Mouse (Mus musculus) midbrain, embryonic 15.5 days (tissue): Measurements from ENCODE around the gene Ttc1. TPM values are rescaled to one million over a fixed set of nuclear protein-coding genes. Genes with fewer than 3 reads are reported as not detected.

Experiments
- ATAC-seq: fragments of 200-750 bp; cut with Nextera tagmentation; replicated peaks from 2 replicates; pipeline ENCODE4 v1.8.0; 2017; ENCODE audit warnings: moderate TSS enrichment
- H3K27ac ChIP-seq: fragments of 300-500 bp; sonication (generic); 2 replicates; pipeline ENCODE4 v1.5.1; 2015; ENCODE audit warnings: mild to moderate bottlenecking, inconsistent platforms
- H3K27me3 ChIP-seq: fragments of 300-500 bp; sonication (generic); replicated peaks from 2 replicates; pipeline ENCODE4 v1.6.1; 2015; ENCODE audit warnings: inconsistent platforms
- H3K36me3 ChIP-seq: fragments of 300-500 bp; sonication (generic); replicated peaks from 2 replicates; pipeline ENCODE4 v1.6.1; 2015; ENCODE audit warnings: inconsistent platforms
- H3K4me1 ChIP-seq: fragments of 300-500 bp; sonication (generic); 2 replicates; pipeline ENCODE4 v1.6.1; 2015; ENCODE audit warnings: inconsistent platforms
- H3K4me2 ChIP-seq: fragments of 300-500 bp; sonication (generic); 2 replicates; pipeline ENCODE4 v1.6.1; 2015; ENCODE audit warnings: inconsistent platforms, mild to moderate bottlenecking, moderate library complexity
- H3K4me3 ChIP-seq: fragments of 300-500 bp; sonication (generic); 2 replicates; pipeline ENCODE4 v1.5.1; 2015; ENCODE audit warnings: mild to moderate bottlenecking, inconsistent platforms
- H3K9ac ChIP-seq: fragments of 300-500 bp; sonication (generic); 2 replicates; pipeline ENCODE4 v1.6.1; 2015; ENCODE audit warnings: mild to moderate bottlenecking, inconsistent platforms
- H3K9me3 ChIP-seq: fragments of 300-500 bp; sonication (generic); 2 replicates; pipeline ENCODE4 v1.6.1; 2016; ENCODE audit warnings: inconsistent platforms
- WGBS: fragments of 180-500 bp; shearing (Covaris S2); methylation state at CpG from one replicate; pipeline ENCODE4 v1.1.7; 2015; ENCODE audit warnings: mixed read lengths; 5-methylcytosine and 5-hydroxymethylcytosine counted together
- polyA plus RNA-seq: library from polyadenylated mRNA; unstranded; fragments of >200 nt; fragmentation: Nextera tagmentation; extraction: Ambion mirVana; gene quantifications from 2 replicates; pipeline ENCODE4 v1.2.1, GENCODE M21; 2015

Gene Ttc1
- polyA plus RNA-seq: 73.8 and 77.8 TPM in 2 replicates

GRCm38 (mm10) chr11:43747233-43748226 is at the start of gene Ttc1:
Gene Ttc1, minus strand, starts transcription at chr11:43748008.
- H3K36me3 ChIP-seq: peaks cover 16% of the 10 kb centered on the region
- WGBS: 4% methylated on average over 47 of the region's 47 CpGs
- H3K4me2 ChIP-seq: peak within 1 kb of the TSS; percentile 66
- peak within 1 kb of the TSS; percentile 77 for H3K4me3 ChIP-seq
- peak within 1 kb of the TSS; percentile 70 for H3K9ac ChIP-seq
- no peaks in the 10 kb centered on the region for H3K9me3 ChIP-seq
- H3K27ac ChIP-seq: peak within 1 kb of the TSS; percentile 68
- peaks cover 12% of the 10 kb centered on the region for H3K4me1 ChIP-seq
- peak; percentile 99 for ATAC-seq
- no peaks in the 10 kb centered on the region for H3K27me3 ChIP-seq

GRCm38 (mm10) chr11:43795992-43796391 is 48.2 kb upstream of the Ttc1 start:
- ATAC-seq: no peak
- Histone ChIP-seq H3K27me3 (no peaks in the 10 kb centered on the region), H3K36me3 (no peaks in the 10 kb centered on the region), H3K4me2 (no peak overlapping the region), H3K4me1 (no peaks in the 10 kb centered on the region), H3K9me3 (no peaks in the 10 kb centered on the region), H3K4me3 (no peak overlapping the region), H3K9ac (no peak overlapping the region), H3K27ac (no peak overlapping the region)
- 77% methylated on average over 8 of the region's 8 CpGs for WGBS

GRCm38 (mm10) chr11:43790446-43790845 is 42.6 kb upstream of the Ttc1 start:
- H3K27me3 ChIP-seq: no peaks in the 10 kb centered on the region
- no peaks in the 10 kb centered on the region for H3K4me1 ChIP-seq
- WGBS: 91% methylated on average over 6 of the region's 6 CpGs
- no peak overlapping the region for H3K9ac ChIP-seq
- H3K4me2 ChIP-seq: no peak overlapping the region
- no peaks in the 10 kb centered on the region for H3K36me3 ChIP-seq
- H3K4me3 ChIP-seq: no peak overlapping the region
- no peak for ATAC-seq
- H3K9me3 ChIP-seq: no peaks in the 10 kb centered on the region
- H3K27ac ChIP-seq: no peak overlapping the region

- Histone ChIP-seq H3K27ac (no peak overlapping the region), H3K36me3 (no peaks in the 10 kb centered on the region), H3K4me1 (no peaks in the 10 kb centered on the region), H3K4me2 (no peak overlapping the region), H3K9me3 (no peaks in the 10 kb centered on the region), H3K9ac (no peak overlapping the region), H3K4me3 (no peak overlapping the region), H3K27me3 (no peaks in the 10 kb centered on the region)
- WGBS: 11% methylated on average over 2 of the region's 2 CpGs
- ATAC-seq: peak; percentile 63
These were observed 36.0 kb upstream of the Ttc1 start for GRCm38 (mm10) chr11:43783772-43784171.

- Histone ChIP-seq H3K27me3 (no peaks in the 10 kb centered on the region), H3K36me3 (no peaks in the 10 kb centered on the region), H3K4me1 (no peaks in the 10 kb centered on the region), H3K4me2 (no peak overlapping the region), H3K9me3 (no peaks in the 10 kb centered on the region), H3K27ac (no peak overlapping the region), H3K9ac (no peak overlapping the region), H3K4me3 (no peak overlapping the region)
- 74% methylated on average over 5 of the region's 5 CpGs for WGBS
- no peak for ATAC-seq
These were observed 35.3 kb upstream of the Ttc1 start for GRCm38 (mm10) chr11:43783106-43783505.

GRCm38 (mm10) chr11:43779551-43779950 is 31.7 kb upstream of the Ttc1 start:
- no peaks in the 10 kb centered on the region for H3K9me3 ChIP-seq
- no peak overlapping the region for H3K27ac ChIP-seq
- ATAC-seq: no peak
- H3K4me1 ChIP-seq: peaks cover 6% of the 10 kb centered on the region
- WGBS: 77% methylated on average over 5 of the region's 5 CpGs
- H3K4me3 ChIP-seq: no peak overlapping the region
- H3K4me2 ChIP-seq: no peak overlapping the region
- H3K27me3 ChIP-seq: peaks cover 13% of the 10 kb centered on the region; the same call in 1 of the 2 replicates
- H3K9ac ChIP-seq: no peak overlapping the region
- H3K36me3 ChIP-seq: no peaks in the 10 kb centered on the region

- no peaks in the 10 kb centered on the region for H3K9me3 ChIP-seq
- ATAC-seq: peak; percentile 39; the same call in 1 of the 2 replicates
- H3K4me1 ChIP-seq: peaks cover 6% of the 10 kb centered on the region
- H3K27ac ChIP-seq: no peak overlapping the region
- peaks cover 13% of the 10 kb centered on the region; the same call in 1 of the 2 replicates for H3K27me3 ChIP-seq
- H3K9ac ChIP-seq: peak overlapping the region; percentile 30; the same call in 1 of the 2 replicates
- H3K36me3 ChIP-seq: no peaks in the 10 kb centered on the region
- 18% methylated on average over 8 of the region's 8 CpGs for WGBS
- H3K4me3 ChIP-seq: peak overlapping the region; percentile 42
- peak overlapping the region; percentile 64 for H3K4me2 ChIP-seq
These were observed 28.5 kb upstream of the Ttc1 start for GRCm38 (mm10) chr11:43776324-43776694.

GRCm38 (mm10) chr11:43775469-43776323 is 27.9 kb upstream of the Ttc1 start:
- Histone ChIP-seq H3K4me2 (peak overlapping the region; percentile 64), H3K27ac (no peak overlapping the region), H3K4me1 (peaks cover 6% of the 10 kb centered on the region), H3K36me3 (no peaks in the 10 kb centered on the region), H3K9me3 (no peaks in the 10 kb centered on the region), H3K4me3 (peak overlapping the region; percentile 42), H3K9ac (peak overlapping the region; percentile 30; the same call in 1 of the 2 replicates), H3K27me3 (peaks cover 13% of the 10 kb centered on the region; the same call in 1 of the 2 replicates)
- peak; percentile 74; the same call in 1 of the 2 replicates for ATAC-seq
- WGBS: 13% methylated on average over 63 of the region's 63 CpGs

- Histone ChIP-seq H3K27ac (no peak overlapping the region), H3K4me1 (peaks cover 6% of the 10 kb centered on the region), H3K9me3 (no peaks in the 10 kb centered on the region), H3K9ac (no peak overlapping the region), H3K36me3 (no peaks in the 10 kb centered on the region), H3K4me2 (no peak overlapping the region), H3K27me3 (peaks cover 13% of the 10 kb centered on the region; the same call in 1 of the 2 replicates), H3K4me3 (no peak overlapping the region)
- ATAC-seq: no peak
- WGBS: 57% methylated on average over 5 of the region's 5 CpGs
These were observed 25.9 kb upstream of the Ttc1 start for GRCm38 (mm10) chr11:43773725-43774124.

- H3K4me2 ChIP-seq: no peak overlapping the region
- peaks cover 11% of the 10 kb centered on the region for H3K27me3 ChIP-seq
- H3K9ac ChIP-seq: no peak overlapping the region
- no peaks in the 10 kb centered on the region for H3K9me3 ChIP-seq
- no peak overlapping the region for H3K4me3 ChIP-seq
- ATAC-seq: no peak
- H3K4me1 ChIP-seq: peaks cover 3% of the 10 kb centered on the region; the same call in 1 of the 2 replicates
- no peaks in the 10 kb centered on the region for H3K36me3 ChIP-seq
- WGBS: 84% methylated on average over 4 of the region's 4 CpGs
- no peak overlapping the region for H3K27ac ChIP-seq
These were observed 22.3 kb upstream of the Ttc1 start for GRCm38 (mm10) chr11:43770110-43770509.

GRCm38 (mm10) chr11:43767749-43768148 is 19.9 kb upstream of the Ttc1 start:
- no peaks in the 10 kb centered on the region for H3K36me3 ChIP-seq
- H3K4me1 ChIP-seq: peaks cover 3% of the 10 kb centered on the region; the same call in 1 of the 2 replicates
- no peaks in the 10 kb centered on the region for H3K9me3 ChIP-seq
- no peak overlapping the region for H3K4me3 ChIP-seq
- H3K27me3 ChIP-seq: peaks cover 10% of the 10 kb centered on the region; the same call in 1 of the 2 replicates
- no peak overlapping the region for H3K9ac ChIP-seq
- no peak for ATAC-seq
- WGBS: 73% methylated on average over 11 of the region's 11 CpGs
- no peak overlapping the region for H3K27ac ChIP-seq
- H3K4me2 ChIP-seq: peak overlapping the region; percentile 62; the same call in 1 of the 2 replicates
